Mouse (Mus musculus) embryonic facial prominence, embryonic 11.5 days (tissue): Measurements from ENCODE around the gene Myo1e. TPM values are rescaled to one million over a fixed set of nuclear protein-coding genes. Genes with fewer than 3 reads are reported as not detected.

Experiments used
- ATAC-seq: fragments of 200-750 bp; cut with Nextera tagmentation; replicated peaks from 2 replicates; pipeline ENCODE4 v1.8.0; 2017; ENCODE audit warnings: low read depth; ENCODE audit not compliant: insufficient number of reproducible peaks, low FRiP score, low TSS enrichment
- DNase-seq: peaks from one replicate; pipeline ENCODE4 v3.0.0-alpha.2; 2015; ENCODE audit warnings: low spot score
- H3K27ac ChIP-seq: fragments of 300-500 bp; sonication (generic); replicated peaks from 2 replicates; pipeline ENCODE4 v1.5.1; 2014; ENCODE audit warnings: mild to moderate bottlenecking, low read depth, low read length, control low read depth
- H3K27me3 ChIP-seq: fragments of 300-500 bp; sonication (generic); 2 replicates; pipeline ENCODE4 v1.6.1; 2014; ENCODE audit warnings: mild to moderate bottlenecking, low read length, moderate library complexity, mixed read lengths; ENCODE audit not compliant: control insufficient read depth, insufficient read depth
- H3K36me3 ChIP-seq: fragments of 300-500 bp; sonication (generic); replicated peaks from 2 replicates; pipeline ENCODE4 v1.6.1; 2014; ENCODE audit warnings: low read depth, mild to moderate bottlenecking, low read length, moderate library complexity, mixed read lengths; ENCODE audit not compliant: control insufficient read depth, insufficient read depth
- H3K4me1 ChIP-seq: fragments of 300-500 bp; sonication (generic); 2 replicates; pipeline ENCODE4 v1.6.1; 2014; ENCODE audit warnings: low read length, mixed read lengths; ENCODE audit not compliant: control insufficient read depth, insufficient read depth
- H3K4me2 ChIP-seq: fragments of 300-500 bp; sonication (generic); 2 replicates; pipeline ENCODE4 v1.6.1; 2014; ENCODE audit warnings: low read depth, mild to moderate bottlenecking, control low read depth, low read length, moderate library complexity
- H3K4me3 ChIP-seq: fragments of 300-500 bp; sonication (generic); 2 replicates; pipeline ENCODE4 v1.5.1; 2014; ENCODE audit warnings: low read depth, low read length, control low read depth
- H3K9ac ChIP-seq: fragments of 300-500 bp; sonication (generic); replicated peaks from 2 replicates; pipeline ENCODE4 v1.6.1; 2014; ENCODE audit warnings: mild to moderate bottlenecking, control low read depth, low read length
- H3K9me3 ChIP-seq: fragments of 300-500 bp; sonication (generic); replicated peaks from 2 replicates; pipeline ENCODE4 v1.6.1; 2016; ENCODE audit warnings: mild to moderate bottlenecking, low read length, inconsistent platforms, mixed read lengths; ENCODE audit not compliant: control insufficient read depth
- WGBS: fragments of 180-500 bp; shearing (Covaris S2); extraction: QIAGEN DNeasy Blood & Tissue Kit; methylation state at CpG from one replicate; pipeline ENCODE4 v1.1.7; 2014; 5-methylcytosine and 5-hydroxymethylcytosine counted together
- polyA plus RNA-seq: library from polyadenylated mRNA; unstranded; fragments of >200 nt; fragmentation: Nextera tagmentation; extraction: Ambion mirVana; gene quantifications from 2 replicates; pipeline ENCODE4 v1.2.1, GENCODE M21; 2014

Gene Myo1e
- polyA plus RNA-seq, 1 experiment from 2014 or later, result 14.8 TPM

- no peak overlapping the region for H3K27ac ChIP-seq
- no peak overlapping the region for H3K4me2 ChIP-seq
- no peaks in the 10 kb centered on the region for H3K36me3 ChIP-seq
- H3K9ac ChIP-seq, result no peak overlapping the region
- H3K27me3 ChIP-seq, result no peaks in the 10 kb centered on the region
- 68% methylated on average over 5 of the region's 5 CpGs for WGBS
- no peaks in the 10 kb centered on the region for H3K9me3 ChIP-seq
- peaks cover 13% of the 10 kb centered on the region for H3K4me1 ChIP-seq
- H3K4me3 ChIP-seq, result no peak overlapping the region
- DNase-seq (no peak), ATAC-seq (no peak)
Observed at GRCm38 (mm10) chr9:70261646-70262045, 54.5 kb downstream of the Myo1e start.

GRCm38 (mm10) chr9:70263134-70263533 lies 56.0 kb downstream of the Myo1e start:
- Histone ChIP-seq H3K9me3 (no peaks in the 10 kb centered on the region), H3K27me3 (no peaks in the 10 kb centered on the region), H3K9ac (no peak overlapping the region), H3K4me2 (no peak overlapping the region), H3K4me3 (no peak overlapping the region), H3K27ac (no peak overlapping the region), H3K4me1 (peaks cover 8% of the 10 kb centered on the region), H3K36me3 (no peaks in the 10 kb centered on the region)
- DNase-seq, result no peak
- no peak for ATAC-seq
- 52% methylated on average over 8 of the region's 8 CpGs for WGBS

DNA sequence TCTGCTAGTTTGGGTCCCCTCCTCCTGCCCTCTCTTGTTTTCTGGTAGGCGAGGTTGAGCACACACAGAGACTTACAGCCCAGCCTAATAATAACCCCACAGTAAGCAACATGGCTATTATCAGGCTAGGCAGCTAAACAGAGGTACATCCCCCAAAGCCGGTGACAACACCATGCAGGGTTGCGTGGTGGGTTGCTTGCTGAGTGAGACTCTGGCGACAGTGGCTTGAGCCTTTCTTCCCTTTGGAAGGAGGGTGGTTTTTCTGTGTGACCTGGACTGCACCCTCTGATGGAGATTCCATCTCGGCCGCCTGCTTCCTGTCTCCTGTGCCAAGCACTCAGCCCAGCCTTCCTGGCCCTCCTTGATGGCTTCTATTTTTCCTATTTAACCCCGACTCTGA lies 56.6 kb downstream of the Myo1e start:
- H3K4me3 ChIP-seq, result no peak overlapping the region
- 37% methylated on average over 7 of the region's 7 CpGs for WGBS
- ATAC-seq (no peak), DNase-seq (no peak)
- H3K9me3 ChIP-seq, result no peaks in the 10 kb centered on the region
- peak overlapping the region; percentile 6 for H3K9ac ChIP-seq
- peaks cover 10% of the 10 kb centered on the region for H3K4me1 ChIP-seq
- H3K27me3 ChIP-seq, result no peaks in the 10 kb centered on the region
- H3K4me2 ChIP-seq, result no peak overlapping the region
- H3K36me3 ChIP-seq, result no peaks in the 10 kb centered on the region
- no peak overlapping the region for H3K27ac ChIP-seq

DNA sequence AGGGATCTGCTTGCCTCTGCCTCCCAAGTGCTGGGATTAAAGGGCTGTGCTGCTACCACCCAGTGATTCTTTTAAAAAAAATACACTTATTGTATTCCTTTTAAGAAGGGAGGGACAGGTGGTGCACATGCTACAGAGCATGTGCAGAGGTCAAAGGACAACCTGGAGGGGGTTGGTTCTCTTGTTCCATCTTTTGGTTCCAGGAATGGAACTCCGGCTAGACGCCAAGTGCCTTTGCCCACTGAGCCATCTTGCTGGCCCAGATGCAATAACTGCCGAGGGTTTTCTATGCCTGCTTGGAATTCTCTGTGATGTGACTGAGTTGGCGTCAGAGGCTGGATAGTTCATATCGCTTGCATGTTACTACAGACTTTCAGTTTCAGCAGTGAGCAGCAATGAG lies 58.4 kb downstream of the Myo1e start:
- H3K4me3 ChIP-seq, result no peak overlapping the region
- ATAC-seq (no peak), DNase-seq (no peak)
- no peaks in the 10 kb centered on the region for H3K36me3 ChIP-seq
- H3K27ac ChIP-seq, result no peak overlapping the region
- H3K27me3 ChIP-seq, result no peaks in the 10 kb centered on the region
- H3K9me3 ChIP-seq, result no peaks in the 10 kb centered on the region
- H3K4me1 ChIP-seq, result peaks cover 10% of the 10 kb centered on the region
- 83% methylated on average over 5 of the region's 5 CpGs for WGBS
- no peak overlapping the region for H3K9ac ChIP-seq
- no peak overlapping the region for H3K4me2 ChIP-seq

DNA sequence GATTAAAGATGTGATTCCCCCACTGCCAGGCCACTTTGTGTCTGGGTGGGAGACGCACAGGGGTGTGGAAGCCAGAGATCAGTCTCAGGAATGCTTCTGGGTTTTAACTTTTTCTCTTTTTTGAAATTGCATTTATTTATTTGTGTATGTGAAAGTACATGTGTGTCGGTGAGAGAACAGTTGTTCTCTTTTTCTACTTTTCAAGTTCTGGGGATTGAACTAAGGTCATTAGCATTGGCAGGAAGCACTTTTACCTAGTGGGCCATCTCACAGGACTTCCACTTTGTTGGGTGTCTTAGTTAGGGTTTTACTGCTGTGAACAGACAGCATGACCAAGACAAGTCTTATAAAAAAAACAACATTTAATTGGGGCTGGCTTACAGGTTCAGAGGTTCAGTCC lies 59.0 kb downstream of the Myo1e start:
- DNase-seq, result no peak
- Histone ChIP-seq H3K9me3 (no peaks in the 10 kb centered on the region), H3K27me3 (no peaks in the 10 kb centered on the region), H3K27ac (no peak overlapping the region), H3K4me1 (peaks cover 10% of the 10 kb centered on the region), H3K4me2 (no peak overlapping the region), H3K9ac (no peak overlapping the region), H3K36me3 (no peaks in the 10 kb centered on the region), H3K4me3 (no peak overlapping the region)
- 88% methylated on average over 2 of the region's 2 CpGs for WGBS
- no peak for ATAC-seq

- no peaks in the 10 kb centered on the region for H3K27me3 ChIP-seq
- H3K9me3 ChIP-seq, result no peaks in the 10 kb centered on the region
- no peaks in the 10 kb centered on the region for H3K36me3 ChIP-seq
- no peak overlapping the region for H3K9ac ChIP-seq
- WGBS, result 87% methylated on average over 5 of the region's 5 CpGs
- H3K27ac ChIP-seq, result no peak overlapping the region
- no peak overlapping the region for H3K4me3 ChIP-seq
- H3K4me1 ChIP-seq, result peaks cover 10% of the 10 kb centered on the region
- no peak overlapping the region for H3K4me2 ChIP-seq
- no peak for DNase-seq
- no peak for ATAC-seq
Observed at GRCm38 (mm10) chr9:70267108-70267507, 60.0 kb downstream of the Myo1e start.

DNA sequence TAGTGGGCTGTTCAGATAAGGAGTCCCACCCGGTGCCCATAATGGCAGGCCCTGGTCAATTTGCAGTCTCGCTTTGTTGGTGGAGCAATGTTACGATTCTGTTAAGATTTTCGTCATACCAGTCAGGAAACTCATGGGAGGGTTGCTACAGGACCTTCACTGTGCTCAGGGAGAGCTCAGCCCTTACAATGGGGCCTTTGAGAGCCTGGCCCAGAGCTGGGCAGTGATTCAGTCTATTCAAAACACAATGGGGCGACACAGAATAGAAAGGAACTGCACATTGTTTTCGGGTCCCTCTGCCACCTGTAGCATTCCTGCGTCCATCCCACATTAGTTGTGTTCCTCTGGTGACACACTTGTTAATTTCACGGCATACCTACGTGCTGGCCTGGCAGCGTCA lies 62.2 kb downstream of the Myo1e start:
- H3K36me3 ChIP-seq, result no peaks in the 10 kb centered on the region
- H3K4me1 ChIP-seq, result peaks cover 2% of the 10 kb centered on the region; the same call in 1 of the 2 replicates
- WGBS, result 45% methylated on average over 10 of the region's 10 CpGs
- H3K9ac ChIP-seq, result no peak overlapping the region
- ATAC-seq (no peak), DNase-seq (no peak)
- H3K4me2 ChIP-seq, result no peak overlapping the region
- no peak overlapping the region; the same call in 1 of the 2 replicates for H3K27ac ChIP-seq
- no peaks in the 10 kb centered on the region for H3K27me3 ChIP-seq
- H3K9me3 ChIP-seq, result no peaks in the 10 kb centered on the region
- no peak overlapping the region for H3K4me3 ChIP-seq

DNA sequence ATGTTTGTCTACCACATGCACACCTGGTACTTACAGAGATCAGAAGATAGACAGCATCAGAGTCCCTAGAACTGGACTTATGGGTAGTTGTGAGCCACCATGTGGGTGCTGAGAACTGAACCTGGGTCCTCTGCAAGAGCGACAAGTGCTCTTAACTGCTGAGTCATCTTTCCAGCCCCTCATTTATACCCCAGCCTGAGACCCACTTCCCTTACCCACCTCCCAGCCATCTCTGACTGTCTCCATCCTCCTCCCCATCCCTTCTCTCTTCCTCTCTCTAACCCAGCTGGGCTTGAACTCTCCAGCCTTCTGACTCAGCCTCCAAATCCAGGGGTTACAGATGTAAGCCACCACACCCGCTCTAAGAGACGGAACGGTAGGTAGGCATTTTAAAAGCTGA lies 63.3 kb downstream of the Myo1e start:
- WGBS, result 94% methylated on average over 4 of the region's 4 CpGs
- H3K36me3 ChIP-seq, result no peaks in the 10 kb centered on the region
- DNase-seq, result no peak

More for the DNA sequence above, 63.3 kb downstream of the Myo1e start:
- no peak for ATAC-seq
- Histone ChIP-seq H3K4me3 (no peak overlapping the region), H3K27me3 (no peaks in the 10 kb centered on the region), H3K9me3 (no peaks in the 10 kb centered on the region), H3K4me2 (no peak overlapping the region), H3K4me1 (peaks cover 2% of the 10 kb centered on the region; the same call in 1 of the 2 replicates), H3K27ac (no peak overlapping the region), H3K9ac (no peak overlapping the region)
